Mouse (Mus musculus) mature B cell (primary cell): ENCODE data around the gene Prkrip1.

ENCODE experiments used
- in situ Hi-C: fragments of 300-500 bp; cut with MboI; formaldehyde crosslinking; loops from 2 replicates; pipeline ENCODE4 v1.14.3; 2019

The Prkrip1 gene

GRCm38 (mm10) chr5:136198474-136199391, at the start of gene Prkrip1:
Gene Prkrip1, minus strand, starts transcription at chr5:136198963.
- in situ Hi-C loops: loop anchor here (5.0 kb wide), 1 partner anchor 54 kb away; no protein-coding TSS in a partner anchor

GRCm38 (mm10) chr5:136248441-136248840, 49.7 kb upstream of the Prkrip1 start:
- in situ Hi-C loops: no loop called here

GRCm38 (mm10) chr5:136246452-136246838, 47.7 kb upstream of the Prkrip1 start, which contains the start of gene Sh2b2:
Gene Sh2b2, minus strand, starts transcription at chr5:136246556.
- in situ Hi-C loops: no loop called here

GRCm38 (mm10) chr5:136245541-136246451, 47.0 kb upstream of the Prkrip1 start:
- in situ Hi-C loops: no loop called here

- in situ Hi-C loops: no loop called here
These were observed 46.2 kb upstream of the Prkrip1 start for GRCm38 (mm10) chr5:136244762-136245540.

GRCm38 (mm10) chr5:136243851-136244761, 45.3 kb upstream of the Prkrip1 start:
- in situ Hi-C loops: no loop called here

GRCm38 (mm10) chr5:136241161-136241560, 42.4 kb upstream of the Prkrip1 start:
- in situ Hi-C loops: no loop called here

GRCm38 (mm10) chr5:136240381-136240780, 41.6 kb upstream of the Prkrip1 start:
- in situ Hi-C loops: no loop called here

- in situ Hi-C loops: no loop called here
These were observed 38.8 kb upstream of the Prkrip1 start for GRCm38 (mm10) chr5:136237607-136238006.

GRCm38 (mm10) chr5:136236611-136237010, 37.8 kb upstream of the Prkrip1 start:
- in situ Hi-C loops: no loop called here

- in situ Hi-C loops: no loop called here
These were observed 31.7 kb upstream of the Prkrip1 start for GRCm38 (mm10) chr5:136230348-136231035.

GRCm38 (mm10) chr5:136226246-136226876, 27.6 kb upstream of the Prkrip1 start:
- in situ Hi-C loops: no loop called here

- in situ Hi-C loops: no loop called here
These were observed 19.8 kb upstream of the Prkrip1 start for GRCm38 (mm10) chr5:136218585-136218984.

- in situ Hi-C loops: no loop called here
These were observed 19.2 kb upstream of the Prkrip1 start for GRCm38 (mm10) chr5:136217932-136218381.

- in situ Hi-C loops: no loop called here
These were observed 18.4 kb upstream of the Prkrip1 start for GRCm38 (mm10) chr5:136217004-136217665.

- in situ Hi-C loops: no loop called here
These were observed 17.2 kb upstream of the Prkrip1 start for GRCm38 (mm10) chr5:136215958-136216357.

- in situ Hi-C loops: no loop called here
These were observed 16.4 kb upstream of the Prkrip1 start for GRCm38 (mm10) chr5:136215211-136215610.

- in situ Hi-C loops: no loop called here
These were observed 15.0 kb upstream of the Prkrip1 start for GRCm38 (mm10) chr5:136213716-136214115.

- in situ Hi-C loops: no loop called here
These were observed 14.0 kb upstream of the Prkrip1 start for GRCm38 (mm10) chr5:136212716-136213115.
